Mouse (Mus musculus): ENCODE results near the gene Pms1.
"Not testable (repeated sequence)": the region's sequence is repeated elsewhere in the genome, so short reads cannot be mapped to it uniquely, and the experiment has no call there.

The Pms1 gene

GRCm38 (mm10) chr1:53296581-53297383 is at the start of gene Pms1, which contains the start of the genes Ormdl1 and Gm28778:
Gene Pms1, minus strand, starts transcription at chr1:53297018.
Gene Ormdl1, plus strand, starts transcription at chr1:53297095.
Gene Gm28778, plus strand, starts transcription at chr1:53297111.
- DNase-seq, result peak; percentile 98

- no peak for DNase-seq
Observed at GRCm38 (mm10) chr1:53341071-53341470, 44.3 kb upstream of the Pms1 start.

- not testable (repeated sequence) for DNase-seq
Observed at GRCm38 (mm10) chr1:53337403-53337802, 40.6 kb upstream of the Pms1 start.

GRCm38 (mm10) chr1:53335465-53335864 is 38.6 kb upstream of the Pms1 start:
- no peak for DNase-seq

GRCm38 (mm10) chr1:53333527-53333926 is 36.7 kb upstream of the Pms1 start:
- not testable (repeated sequence) for DNase-seq

- no peak for DNase-seq
Observed at GRCm38 (mm10) chr1:53324827-53325494, 28.1 kb upstream of the Pms1 start.

GRCm38 (mm10) chr1:53324277-53324676 is 27.5 kb upstream of the Pms1 start:
- no peak for DNase-seq

- DNase-seq, result no peak
Observed at GRCm38 (mm10) chr1:53323254-53323653, 26.4 kb upstream of the Pms1 start.

- no peak for DNase-seq
Observed at GRCm38 (mm10) chr1:53321662-53322344, 25.0 kb upstream of the Pms1 start.

GRCm38 (mm10) chr1:53312989-53313967 is 16.5 kb upstream of the Pms1 start, which contains the start of gene Osgepl1:
Gene Osgepl1, plus strand, starts transcription at chr1:53313624.
- DNase-seq, result peak; percentile 94 to 95

GRCm38 (mm10) chr1:53300506-53300905 is 3.7 kb upstream of the Pms1 start:
- no peak for DNase-seq

GRCm38 (mm10) chr1:53291197-53291596 is 5.6 kb downstream of the Pms1 start:
- no peak for DNase-seq

- DNase-seq, result peak; percentile 71 to 79
Observed at GRCm38 (mm10) chr1:53272646-53273045, 24.2 kb downstream of the Pms1 start.

- no peak for DNase-seq
Observed at GRCm38 (mm10) chr1:53269901-53270300, 26.9 kb downstream of the Pms1 start.

- not testable (repeated sequence) for DNase-seq
Observed at GRCm38 (mm10) chr1:53264958-53265612, 31.7 kb downstream of the Pms1 start.

GRCm38 (mm10) chr1:53226063-53226462 is 70.8 kb downstream of the Pms1 start:
- peak; percentile 12 to 22 for DNase-seq

GRCm38 (mm10) chr1:53225616-53226015 is 71.2 kb downstream of the Pms1 start:
- peak; percentile 28 to 50 for DNase-seq

- DNase-seq, result no peak
Observed at GRCm38 (mm10) chr1:53224775-53225174, 72.0 kb downstream of the Pms1 start.

GRCm38 (mm10) chr1:53210136-53210535 is 86.7 kb downstream of the Pms1 start:
- no peak for DNase-seq

GRCm38 (mm10) chr1:53203902-53204301 is 92.9 kb downstream of the Pms1 start:
- no peak for DNase-seq

GRCm38 (mm10) chr1:53201630-53202199 is 95.1 kb downstream of the Pms1 start:
- DNase-seq, result no peak
